Mouse (Mus musculus): ENCODE data around the gene Glp2r.

DNA sequence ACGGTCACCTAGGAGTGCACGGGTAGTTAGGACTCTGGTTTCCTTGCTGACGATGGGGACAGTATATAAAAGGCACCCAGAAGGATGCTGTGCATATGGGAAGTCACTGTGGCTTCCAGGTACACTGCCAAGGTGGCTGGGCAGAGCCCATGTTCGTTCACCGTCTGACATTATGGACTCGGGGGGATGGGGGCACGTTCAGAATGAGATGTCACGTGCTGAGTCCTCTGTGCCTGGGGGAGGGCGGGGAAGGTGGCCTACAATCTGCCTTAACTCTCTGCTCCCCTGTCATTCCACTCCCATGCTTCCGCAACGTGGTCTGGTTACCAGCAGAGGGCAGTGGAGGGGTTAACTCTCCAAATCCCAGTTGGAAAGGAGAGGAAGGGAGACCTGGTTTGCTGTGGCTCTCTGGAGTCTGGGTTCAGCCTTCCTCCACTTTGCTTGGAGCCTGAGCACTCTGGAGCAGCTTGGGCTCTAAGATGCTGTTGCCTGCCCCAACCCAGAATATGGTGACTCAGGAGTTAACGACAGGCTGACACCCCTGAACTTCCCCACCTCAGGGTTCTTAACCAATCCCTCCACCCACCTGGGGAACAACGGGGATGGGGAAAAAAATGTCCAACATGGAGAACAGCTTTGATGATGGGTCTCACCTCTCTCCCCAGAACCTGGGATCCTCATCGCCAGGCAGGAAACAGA lies 118.6 kb downstream of the Glp2r start:
- TF ChIP-seq MAFK (IDR thresholded peaks at IDR 0.05; ENCODE audit: insufficient read depth, low read depth, low read length): no peak
- no peak for TF ChIP-seq CHD2 (IDR thresholded peaks at IDR 0.05; ENCODE audit: low read depth, low read length)
- TF ChIP-seq HCFC1 (IDR thresholded peaks at IDR 0.05; ENCODE audit: borderline replicate concordance, insufficient read depth, low read length): no peak
- TF ChIP-seq ZNF384 (IDR thresholded peaks at IDR 0.05; ENCODE audit: low read depth, low read length): no peak

Data from ES-E14 (cell line).